In genomic region chr4:136247729-136248463, GRCm38 (mm10) we compare ENCODE assay signal across 8 mouse cellular contexts. TPM values are rescaled to one million over a fixed set of nuclear protein-coding genes. Genes with fewer than 3 reads are reported as not detected.
A peak's percentile ranks its signal among the peaks of the same experiment; 100 is the strongest.
DNase-seq lines count a peak whose midpoint lies in the region; ATAC-seq lines count a peak whose summit lies in the region.

TSS of gene Tcea3 (plus strand) at chr4:136247729.

- peaks cover 34% of the 10 kb centered on the region for H3K4me1 ChIP-seq in forebrain, embryonic 12.5 days
- peaks cover 36% of the 10 kb centered on the region for H3K4me1 ChIP-seq in limb, embryonic 11.5 days (ENCODE audit: control insufficient read depth, insufficient read depth, low read length)
- peaks cover 18% of the 10 kb centered on the region for H3K4me1 ChIP-seq in midbrain, embryonic 14.5 days (ENCODE audit: control insufficient read depth, insufficient read depth, low read length)

- WGBS in forebrain, embryonic 12.5 days = under 1% methylated on average over 46 of the region's 46 CpGs
- WGBS in limb, embryonic 11.5 days = under 1% methylated on average over 46 of the region's 46 CpGs
- under 1% methylated on average over 46 of the region's 46 CpGs for WGBS in midbrain, embryonic 14.5 days

- no peak within 1 kb of the TSS for H3K27ac ChIP-seq in forebrain, embryonic 12.5 days
- no peak within 1 kb of the TSS for H3K27ac ChIP-seq in limb, embryonic 11.5 days (replicated peaks; ENCODE audit: low read depth, low read length)
- no peak within 1 kb of the TSS for H3K27ac ChIP-seq in midbrain, embryonic 14.5 days (replicated peaks; ENCODE audit: low read depth, low read length)

- peak; percentile 7 for DNase-seq in thymus, postnatal 25 days
- no peak for DNase-seq in thymus, postnatal 36 days
- peak; percentile 54 to 66 for DNase-seq in heart, postnatal 36 days
- peak; percentile 67 for DNase-seq in limb, embryonic 11.5 days (ENCODE audit: low spot score)
- peak; percentile 21 for DNase-seq in midbrain, embryonic 14.5 days
- no peak for DNase-seq in spleen, postnatal 4 days (ENCODE audit: low spot score in 2 of 2)

- ATAC-seq in forebrain, embryonic 12.5 days (ENCODE audit: low FRiP score) = peak; percentile 23; the same call in 1 of the 2 replicates
- ATAC-seq in limb, embryonic 11.5 days (ENCODE audit: insufficient number of reproducible peaks, low FRiP score, low TSS enrichment, low read depth) = peak; percentile 56; the same call in 1 of the 2 replicates
- ATAC-seq in midbrain, embryonic 14.5 days (ENCODE audit: low FRiP score, low TSS enrichment) = no peak
- ATAC-seq in erythroid progenitor cell, adult 5-6 weeks (replicated peaks; ENCODE audit: low FRiP score, poor library complexity, severe bottlenecking) = no peak

- peak within 1 kb of the TSS; percentile 75 for H3K4me2 ChIP-seq in forebrain, embryonic 12.5 days
- H3K4me2 ChIP-seq in limb, embryonic 11.5 days (ENCODE audit: low read depth, severe bottlenecking) = peak within 1 kb of the TSS; percentile 94
- H3K4me2 ChIP-seq in midbrain, embryonic 14.5 days (ENCODE audit: low read length) = peak within 1 kb of the TSS; percentile 57

- peaks cover 93% of the 10 kb centered on the region for H3K27me3 ChIP-seq in forebrain, embryonic 12.5 days
- H3K27me3 ChIP-seq in limb, embryonic 11.5 days (ENCODE audit: control insufficient read depth, insufficient read depth, low read length) = peaks cover 55% of the 10 kb centered on the region
- H3K27me3 ChIP-seq in midbrain, embryonic 14.5 days (ENCODE audit: control insufficient read depth, insufficient read depth, low read length) = peaks cover 52% of the 10 kb centered on the region

- no peaks in the 10 kb centered on the region for H3K36me3 ChIP-seq in forebrain, embryonic 12.5 days (replicated peaks)
- no peaks in the 10 kb centered on the region for H3K36me3 ChIP-seq in limb, embryonic 11.5 days (ENCODE audit: control insufficient read depth, insufficient read depth, low read length)
- H3K36me3 ChIP-seq in midbrain, embryonic 14.5 days (ENCODE audit: control insufficient read depth, insufficient read depth, low read length) = no peaks in the 10 kb centered on the region

- H3K9me3 ChIP-seq in forebrain, embryonic 12.5 days = no peaks in the 10 kb centered on the region
- H3K9me3 ChIP-seq in limb, embryonic 11.5 days (ENCODE audit: control insufficient read depth, low read length) = no peaks in the 10 kb centered on the region
- no peaks in the 10 kb centered on the region for H3K9me3 ChIP-seq in midbrain, embryonic 14.5 days (ENCODE audit: control insufficient read depth, low read length)

- intact Hi-C loops in heart, postnatal 36 days (cut with DNase I) = loop anchor here (10.0 kb wide), 1 partner anchor 83 kb away; no protein-coding TSS in a partner anchor

- peak within 1 kb of the TSS; percentile 36; the same call in 1 of the 2 replicates for H3K9ac ChIP-seq in forebrain, embryonic 12.5 days
- 0 out of 2 replicates have a peak within 1 kb of the TSS, but pooled peaks have one; percentile 3 for H3K9ac ChIP-seq in limb, embryonic 11.5 days (ENCODE audit: low read length)
- peak within 1 kb of the TSS; percentile 16; the same call in 1 of the 2 replicates for H3K9ac ChIP-seq in midbrain, embryonic 14.5 days (replicated peaks; ENCODE audit: low read length)

- peak within 1 kb of the TSS; percentile 44 for H3K4me3 ChIP-seq in forebrain, embryonic 12.5 days (replicated peaks)
- peak within 1 kb of the TSS; percentile 47 for H3K4me3 ChIP-seq in limb, embryonic 11.5 days (ENCODE audit: low read depth, low read length)
- H3K4me3 ChIP-seq in midbrain, embryonic 14.5 days (replicated peaks; ENCODE audit: low read depth, low read length) = peak within 1 kb of the TSS; percentile 28

RNA-seq across cellular contexts. Expression of gene Tcea3, which starts in this region (rescaled TPM):
- polyA plus RNA-seq in forebrain, embryonic 12.5 days (2016; fragmentation: Nextera tagmentation; extraction: Ambion mirVana) = 1.6 and 1.9 TPM in 2 replicates
- total RNA-seq in heart, postnatal 36 days (2021) = 100 to 1,000 TPM; 121 to 126 TPM
- polyA plus RNA-seq in limb, embryonic 11.5 days (2014; fragmentation: Nextera tagmentation; extraction: Ambion mirVana) = 3.1 and 3.8 TPM in 2 replicates
- 0.18 and 1.2 TPM in 2 replicates for polyA plus RNA-seq in midbrain, embryonic 14.5 days (2014; fragmentation: Nextera tagmentation; extraction: Ambion mirVana)
- total RNA-seq in erythroid progenitor cell, adult 5-6 weeks (2015; ENCODE audit: low replicate concordance) = 1.3 and 2.5 TPM in 2 replicates
- not detected in 2 replicates for total RNA-seq in erythroid progenitor cell, adult 5-6 weeks (2017; ENCODE audit: low replicate concordance)

Comparison
In these comparisons a context has a peak if more than half of its experiments do, and no peak if none do; other contexts are left out.
1. RNA of gene Tcea3 (total RNA-seq): 121 to 126 TPM in heart, postnatal 36 days; 1.3 to 2.5 TPM in erythroid progenitor cell, adult 5-6 weeks; every median in the first group is over 10 times any median in the second.
2. DNase-seq: peak in thymus, postnatal 25 days (single experiment), heart, postnatal 36 days (2 of 2), limb, embryonic 11.5 days (single experiment) and midbrain, embryonic 14.5 days (single experiment); none in thymus, postnatal 36 days (0 of 2) and spleen, postnatal 4 days (0 of 2).
3. ATAC-seq: peak in forebrain, embryonic 12.5 days (single experiment) and limb, embryonic 11.5 days (single experiment); none in midbrain, embryonic 14.5 days (single experiment) and erythroid progenitor cell, adult 5-6 weeks (single experiment).
4. Peak in every context shown above with its lines, with median percentiles within 50 percentile points of each other: H3K4me2 ChIP-seq, H3K4me3 ChIP-seq and H3K9ac ChIP-seq.